Mouse (Mus musculus): ENCODE results near the gene E2f8. TPM values are rescaled to one million over a fixed set of nuclear protein-coding genes. Genes with fewer than 3 reads are reported as not detected.
A peak's percentile ranks its signal among the peaks of the same experiment; 100 is the strongest.

Gene E2f8
- polyA plus RNA-seq, 2 experiments from 2014 or later: 3.2 to 7.5 TPM

DNA sequence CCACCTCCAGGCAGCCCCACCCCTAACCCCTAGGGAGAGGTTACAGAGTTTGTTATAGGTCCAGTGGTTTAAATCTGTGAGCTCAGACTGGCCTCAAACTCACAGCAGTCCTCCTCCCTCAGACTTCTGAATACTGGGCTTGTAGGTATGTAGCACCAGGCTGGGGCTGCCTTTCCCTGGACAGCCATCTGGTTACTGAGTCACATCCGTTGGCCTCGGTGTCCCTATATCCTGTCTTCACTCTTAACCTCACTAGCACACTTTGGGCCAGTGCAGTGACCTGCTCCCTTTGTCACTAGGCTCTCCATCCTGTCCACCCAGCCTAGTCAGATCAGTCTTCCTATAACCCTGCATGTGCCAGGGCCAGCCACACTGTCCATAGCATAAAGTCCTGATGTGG lies 7.4 kb upstream of the E2f8 start:
- no peak for ATAC-seq

DNA sequence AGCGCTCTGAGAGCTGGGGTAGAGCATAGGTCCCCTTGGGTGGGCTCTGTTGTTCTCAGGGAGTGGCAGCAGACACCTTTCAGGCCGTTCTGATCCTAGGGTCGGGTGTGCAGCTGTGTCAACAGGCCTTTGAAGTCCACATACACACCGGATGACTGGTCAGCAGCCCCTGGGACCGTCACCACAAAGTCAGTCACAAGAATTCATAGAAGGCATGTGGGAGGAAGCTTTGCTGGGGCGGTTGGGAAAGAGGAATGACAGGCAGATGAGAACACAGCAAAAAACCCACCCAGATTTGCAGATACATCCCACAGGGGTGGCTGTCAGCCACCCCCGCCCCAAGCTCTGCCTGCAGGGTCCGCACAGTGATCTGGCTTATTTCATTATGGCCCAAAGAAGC lies 6.6 kb upstream of the E2f8 start:
- no peak for ATAC-seq

DNA sequence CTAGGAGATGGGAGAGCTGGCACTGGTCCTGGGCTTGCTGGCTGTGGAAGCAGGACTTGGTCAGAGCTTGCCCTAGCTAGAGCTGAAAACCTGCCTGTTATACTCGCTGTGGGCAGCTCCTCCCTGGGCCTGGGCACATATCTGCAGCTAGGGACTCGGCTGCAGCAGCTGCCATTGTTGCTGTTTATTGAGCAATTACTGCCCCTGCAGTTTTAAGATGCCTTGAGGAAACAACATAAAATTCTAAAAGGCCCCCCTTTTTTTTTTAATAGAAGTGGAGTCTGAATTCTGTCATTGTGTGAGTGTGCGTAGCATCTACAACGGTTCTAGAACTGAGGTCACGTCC lies 2.8 kb upstream of the E2f8 start:
- ATAC-seq: no peak

DNA sequence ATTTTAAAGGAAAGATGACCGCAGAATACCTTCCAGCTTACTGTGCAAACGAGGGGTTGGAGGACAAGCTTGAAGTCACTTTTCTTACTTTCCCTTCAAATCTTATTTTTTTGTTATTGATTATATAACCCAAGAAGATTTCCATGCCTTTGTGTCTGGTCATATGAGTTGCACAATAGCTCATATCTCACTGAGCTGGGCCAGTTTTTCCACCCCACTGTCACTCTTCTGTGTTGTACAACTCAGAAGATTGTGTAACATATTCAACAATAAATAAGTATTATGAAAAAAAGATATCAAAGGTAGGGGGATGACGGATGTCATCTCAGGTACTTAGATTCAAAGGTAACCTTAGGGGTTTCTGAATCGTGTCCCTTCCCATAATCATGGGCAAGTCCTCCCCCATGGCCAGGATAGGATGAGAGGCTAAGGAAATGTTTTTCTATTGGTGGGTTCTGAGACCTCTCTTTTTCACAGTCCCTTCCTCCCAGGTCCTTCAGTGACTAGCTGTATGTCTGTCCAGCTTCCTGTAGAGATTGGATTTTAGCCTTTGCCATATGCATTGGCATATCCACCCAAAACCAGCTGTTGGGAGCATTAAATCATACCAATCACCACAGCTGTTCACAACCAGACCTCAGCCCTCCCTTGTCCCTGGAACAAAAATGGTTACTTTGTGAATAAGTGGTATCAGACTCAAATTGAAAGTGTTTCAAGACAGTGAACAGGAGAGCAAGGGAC lies 2.3 kb upstream of the E2f8 start:
- no peak for ATAC-seq

DNA sequence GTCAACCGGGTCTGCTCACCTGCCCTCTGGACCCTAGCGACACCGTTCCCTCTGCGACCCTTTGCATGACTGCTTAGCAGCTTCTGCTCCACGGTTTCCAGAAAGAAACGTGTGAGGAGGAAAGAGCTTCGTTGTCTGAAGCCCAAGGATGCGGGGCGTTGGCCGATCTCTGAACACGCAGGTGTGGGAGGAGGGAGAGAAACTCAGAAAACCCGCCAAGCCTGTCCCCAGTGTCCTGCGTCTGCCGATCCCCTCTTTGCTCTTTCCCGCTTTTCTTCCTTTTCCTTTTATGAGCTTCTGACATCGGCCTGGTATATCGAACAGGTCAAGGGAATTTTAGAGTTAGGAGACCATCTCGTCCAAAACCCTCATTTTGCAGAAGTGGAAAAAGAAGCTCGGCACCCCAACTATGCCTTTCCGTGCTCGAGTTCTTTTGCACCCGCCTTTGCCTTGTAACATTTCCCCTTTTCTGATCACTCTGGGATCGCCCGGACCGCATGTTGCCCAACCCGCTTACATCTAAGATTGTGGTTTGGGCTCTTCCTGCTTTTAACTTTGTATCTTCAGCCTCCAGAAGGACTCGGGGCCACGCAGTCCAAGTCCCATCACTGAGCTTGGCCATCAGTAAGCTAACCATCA lies 694 bp upstream of the E2f8 start:
- no peak for ATAC-seq

DNA sequence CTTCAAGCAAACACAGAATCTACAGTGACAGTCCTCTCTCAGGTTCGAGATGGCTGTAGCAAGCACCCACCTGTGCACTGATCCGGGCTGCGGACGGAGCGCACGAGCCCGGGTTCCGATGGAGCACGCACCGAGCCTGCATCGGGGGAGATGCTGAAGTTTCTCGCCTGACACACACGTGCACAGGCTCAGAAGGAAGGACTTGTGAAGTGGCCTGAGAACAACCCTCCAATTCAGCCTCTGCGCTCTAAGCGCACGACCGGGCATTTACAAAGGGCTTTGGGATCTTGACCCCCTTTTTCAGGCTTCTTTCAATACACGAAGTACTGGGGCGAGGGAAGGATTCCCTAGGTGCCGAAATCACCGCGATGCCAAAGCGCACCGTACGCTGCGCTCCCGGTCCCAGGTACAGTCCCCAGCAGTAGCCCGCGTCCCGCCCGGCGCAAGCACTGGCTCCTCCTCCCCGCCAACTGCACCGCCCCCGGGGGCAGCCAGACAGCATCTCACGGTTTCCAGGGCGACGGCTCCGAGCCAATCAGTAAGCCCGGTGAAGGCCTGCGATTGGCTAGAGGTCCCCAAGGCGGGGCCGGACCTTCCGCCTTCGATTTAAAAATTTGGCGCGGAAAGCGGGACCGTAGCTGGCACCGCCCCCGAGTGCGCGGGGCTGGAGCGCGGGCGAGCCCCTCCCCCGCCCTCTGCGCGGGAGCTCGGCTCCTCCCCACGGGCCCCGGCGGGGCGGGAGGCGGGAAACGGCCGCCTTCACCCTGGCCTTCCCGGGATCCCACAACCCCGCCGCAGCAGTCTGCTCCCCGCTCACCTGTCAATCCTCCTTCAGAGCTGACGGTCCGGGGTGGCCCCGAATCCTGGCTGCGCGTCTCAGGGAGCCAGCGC lies 560 bp downstream of the E2f8 start:
- peak; percentile 98 for ATAC-seq

DNA sequence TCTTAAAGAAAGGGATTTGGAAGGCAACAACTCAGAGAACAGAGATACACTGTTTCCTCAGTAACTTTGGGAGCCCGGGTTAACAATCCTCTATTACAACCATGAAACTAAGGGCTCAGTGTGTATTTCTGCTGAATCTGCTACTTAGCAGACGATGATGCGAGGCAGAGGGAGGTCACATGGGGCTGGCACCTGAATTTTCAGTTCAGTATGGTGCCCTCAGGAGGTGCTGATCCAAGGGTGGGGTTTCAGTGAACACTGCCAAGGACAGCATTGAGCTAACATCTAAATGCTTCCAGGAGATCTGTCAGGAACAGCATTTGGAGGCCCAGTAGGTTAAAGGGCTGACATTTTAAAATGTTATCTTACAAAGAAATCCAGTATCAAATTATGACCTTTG lies 1.8 kb downstream of the E2f8 start:
- ATAC-seq: no peak

DNA sequence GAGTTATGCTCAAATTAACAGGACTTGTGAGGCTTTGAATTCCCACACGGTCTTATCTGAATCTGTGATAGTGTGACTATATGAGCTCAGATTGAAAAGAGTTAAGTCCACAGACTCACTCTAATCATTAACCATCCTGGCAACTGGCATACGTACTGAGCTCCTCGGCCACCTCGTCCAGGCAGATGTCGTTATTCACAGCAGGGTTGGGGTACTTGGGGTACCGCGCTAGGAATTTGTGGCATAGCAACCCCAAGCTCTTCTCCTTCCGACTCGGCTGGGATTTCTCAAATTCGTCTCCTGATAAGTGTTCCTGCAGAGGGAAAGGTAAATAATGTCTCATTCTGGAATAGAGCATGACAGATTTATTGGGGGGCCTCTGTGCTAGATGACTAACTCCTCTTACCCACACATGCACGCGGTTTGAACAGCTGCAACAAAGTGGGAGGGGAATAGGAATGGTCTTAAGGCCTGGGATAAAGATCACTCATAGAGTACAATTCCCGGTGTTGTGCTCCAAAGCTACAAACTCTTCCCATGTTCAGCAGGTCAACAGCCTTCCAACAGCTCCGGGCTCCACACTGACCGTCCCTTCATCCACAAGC lies 3.5 kb downstream of the E2f8 start:
- ATAC-seq: no peak

DNA sequence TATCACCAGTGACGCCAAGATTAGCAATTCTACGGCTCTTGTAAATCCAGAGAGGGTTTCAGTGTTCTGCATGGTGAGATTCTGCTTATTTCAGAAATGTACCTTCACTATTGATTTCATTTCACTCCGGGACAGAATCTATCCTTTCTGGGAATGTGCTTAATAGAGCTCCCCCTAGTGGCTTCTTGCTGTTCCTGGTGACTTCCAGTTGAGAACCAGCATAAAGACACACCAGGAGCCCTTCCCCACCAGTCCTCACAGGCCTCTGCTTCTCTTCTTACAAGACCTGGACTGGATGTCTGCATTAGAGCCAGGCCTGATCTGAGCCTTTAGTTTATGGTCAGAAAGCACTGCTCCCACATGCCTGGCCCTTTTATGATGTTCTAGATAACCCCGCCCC lies 4.9 kb downstream of the E2f8 start:
- ATAC-seq: no peak

DNA sequence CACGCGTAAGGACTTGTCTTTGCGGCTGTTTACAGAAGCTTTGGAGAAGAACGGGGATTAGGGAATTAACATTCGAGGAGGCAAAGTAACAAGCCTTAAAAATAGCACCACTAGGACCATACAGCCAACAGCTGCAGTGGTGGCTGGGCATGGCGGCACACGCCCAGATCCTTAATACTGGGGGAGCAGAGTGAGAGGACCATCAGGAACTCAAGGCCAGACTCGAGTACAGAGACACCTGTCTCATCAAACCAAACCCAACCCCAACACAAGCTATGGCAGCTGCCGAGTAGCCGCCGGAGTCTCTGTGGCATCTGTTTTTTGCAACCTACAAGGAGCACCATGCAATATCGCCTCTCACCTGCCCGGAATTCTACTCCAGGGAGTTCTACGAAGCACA lies 6.3 kb downstream of the E2f8 start:
- ATAC-seq: no peak

DNA sequence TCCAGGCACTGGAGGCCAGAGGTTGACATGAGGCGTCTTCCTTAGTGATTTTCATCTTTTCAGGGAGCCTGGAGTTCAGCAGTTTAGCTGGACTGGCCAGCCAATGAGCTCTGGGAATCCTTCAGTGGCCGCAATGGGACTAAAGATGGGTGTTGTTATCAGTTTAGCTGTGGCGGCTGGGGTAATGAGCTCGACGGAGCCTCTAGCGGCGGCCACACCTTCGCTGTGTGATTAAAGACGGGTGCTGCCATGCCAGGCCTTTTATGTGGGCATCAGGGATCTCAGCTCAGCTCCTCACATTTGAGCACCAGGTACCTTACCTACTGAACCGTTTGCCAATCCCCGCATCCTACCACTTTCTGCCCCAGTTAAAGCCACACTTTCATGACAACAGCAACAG lies 10.1 kb downstream of the E2f8 start:
- no peak for ATAC-seq

DNA sequence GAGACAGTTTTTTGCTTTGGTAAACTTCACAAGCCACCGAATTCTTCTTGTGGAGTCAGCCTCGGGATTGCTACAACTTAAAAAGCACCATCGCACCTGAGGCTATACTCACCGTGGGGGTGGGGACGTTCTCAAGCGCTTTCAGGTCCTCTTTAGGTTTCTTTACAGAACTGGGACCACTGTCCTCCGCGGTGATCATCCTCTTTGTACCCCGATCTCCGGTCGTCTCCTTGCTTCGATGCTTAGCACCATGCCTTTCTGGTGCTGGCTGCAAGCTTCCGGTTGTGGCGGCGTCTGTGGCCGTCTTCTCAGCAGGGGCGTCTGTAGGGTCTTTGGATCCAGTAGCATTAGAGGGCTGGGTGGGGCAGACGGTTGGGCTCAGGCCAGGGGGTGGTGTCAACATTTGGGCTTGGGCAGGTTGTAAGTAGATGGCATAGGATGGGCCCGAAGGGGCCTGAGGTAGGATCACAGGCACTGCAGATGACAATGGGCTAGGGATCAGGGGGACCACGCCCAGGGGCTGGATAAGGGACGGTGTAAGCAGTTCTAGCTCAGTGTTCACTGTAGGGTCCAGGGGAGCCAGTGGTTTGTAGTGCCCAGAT lies 10.7 kb downstream of the E2f8 start:
- no peak for ATAC-seq

DNA sequence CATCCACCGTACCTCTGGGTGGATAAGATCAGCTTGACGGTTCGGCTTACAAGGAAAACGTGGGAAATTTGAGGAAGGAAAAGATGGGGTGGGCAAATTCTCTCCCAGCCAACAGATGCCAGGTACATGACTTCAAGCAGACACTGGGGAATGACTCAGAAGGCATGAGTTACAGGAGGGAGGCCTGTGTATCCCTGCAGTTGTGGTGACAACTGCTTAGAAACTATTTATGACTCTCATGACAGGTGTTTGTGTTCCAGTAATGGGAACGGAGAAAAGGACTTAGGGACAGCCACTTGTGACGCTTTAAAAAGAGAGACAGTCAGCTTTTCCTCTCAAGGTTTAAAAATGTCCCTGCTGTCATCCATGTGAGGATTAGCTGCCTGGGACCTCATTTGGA lies 11.3 kb downstream of the E2f8 start:
- ATAC-seq: no peak

DNA sequence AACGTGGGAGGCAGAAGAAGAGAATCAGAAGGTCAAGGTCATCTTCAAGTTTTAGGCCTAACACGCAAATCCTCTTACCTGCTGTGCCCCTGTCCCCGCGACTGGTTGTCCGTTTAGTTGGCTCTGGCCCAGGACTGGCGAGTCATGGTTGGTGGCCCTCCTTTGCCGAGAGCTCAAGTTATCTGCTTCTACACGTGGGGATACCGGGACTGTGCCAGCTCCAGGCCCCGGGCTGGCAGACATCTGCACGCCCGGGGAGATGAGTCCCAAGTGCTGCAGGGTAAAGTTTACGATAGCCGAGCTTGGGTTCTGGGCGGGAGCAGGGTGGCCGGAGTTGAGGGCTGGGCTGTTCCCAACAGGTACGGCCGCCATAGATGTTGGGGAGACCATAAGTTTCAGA lies 13.8 kb downstream of the E2f8 start:
- ATAC-seq: no peak

DNA sequence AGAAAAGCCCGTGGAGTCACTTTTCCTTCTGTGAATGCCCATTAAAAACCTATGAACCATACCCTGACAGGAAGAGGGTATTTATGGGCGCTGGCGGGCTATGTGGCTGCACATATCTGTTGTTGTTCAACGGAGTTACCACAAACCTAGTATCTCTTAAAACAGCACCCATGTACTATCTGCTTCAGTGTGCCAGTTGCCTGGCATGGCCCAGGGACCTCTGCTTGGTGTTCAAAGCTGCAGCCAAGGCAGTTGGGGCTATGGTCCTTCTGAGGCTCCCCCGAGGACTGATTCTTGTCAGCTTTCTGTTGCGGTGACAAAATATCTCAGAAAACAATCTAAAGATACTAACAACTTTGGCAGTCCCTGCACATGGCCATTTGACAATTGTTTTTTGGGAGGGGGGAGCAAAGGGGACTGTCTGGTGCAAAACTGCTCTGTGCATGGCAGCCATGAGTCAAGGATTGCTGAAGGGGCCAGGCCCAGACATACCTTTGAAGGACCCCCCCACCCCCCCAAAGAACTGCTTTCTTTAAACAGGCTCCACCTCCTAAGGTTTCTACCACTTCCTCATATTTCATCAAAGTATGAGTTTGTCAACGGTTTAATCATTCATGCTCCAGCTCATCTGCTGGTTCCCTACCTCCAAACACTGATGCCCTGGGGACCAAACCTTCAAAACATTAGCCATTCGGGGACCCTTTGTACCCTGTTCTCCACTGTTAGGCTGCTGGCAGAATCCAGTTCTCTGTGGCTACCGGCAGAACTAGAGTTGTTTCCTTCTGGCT lies 16.5 kb downstream of the E2f8 start:
- ATAC-seq: no peak

DNA sequence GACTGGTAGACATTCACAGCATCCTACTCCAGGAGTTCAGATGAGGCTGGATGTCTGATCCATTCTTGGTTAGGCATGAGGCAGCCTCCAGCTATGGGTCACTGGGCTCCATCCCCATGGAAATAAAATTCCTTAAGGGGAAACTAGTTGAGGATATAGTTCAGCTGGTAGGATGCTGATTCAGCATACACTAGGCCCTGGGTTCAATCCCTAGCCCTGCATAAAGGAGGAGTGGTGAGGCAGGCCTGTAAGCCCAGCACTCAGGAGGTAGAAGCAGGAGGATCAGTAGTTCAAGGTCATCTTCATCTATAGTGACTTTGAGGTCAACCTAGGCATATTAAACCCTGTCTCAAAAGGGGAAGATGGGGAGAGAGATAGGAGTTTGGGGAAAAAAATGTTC lies 17.2 kb downstream of the E2f8 start:
- no peak for ATAC-seq

DNA sequence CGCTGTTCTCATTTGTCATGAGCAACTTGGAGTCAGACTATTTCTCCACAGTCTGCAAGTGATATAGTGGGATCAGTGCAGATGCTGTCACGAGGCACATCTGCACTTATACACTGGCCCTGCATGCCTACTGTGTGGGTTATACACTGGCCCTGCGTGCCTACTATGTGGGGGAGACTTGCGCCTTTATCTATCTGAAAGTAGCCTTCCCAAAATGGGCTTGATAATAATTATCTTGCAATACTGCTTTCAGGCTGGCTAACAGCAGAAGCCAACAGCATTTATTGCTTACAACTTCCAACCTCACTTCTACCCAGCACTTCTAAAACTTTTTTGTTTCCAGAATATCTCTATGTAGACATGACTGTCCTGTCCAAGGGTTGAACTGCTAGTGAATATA lies 19.6 kb downstream of the E2f8 start:
- no peak for ATAC-seq

DNA sequence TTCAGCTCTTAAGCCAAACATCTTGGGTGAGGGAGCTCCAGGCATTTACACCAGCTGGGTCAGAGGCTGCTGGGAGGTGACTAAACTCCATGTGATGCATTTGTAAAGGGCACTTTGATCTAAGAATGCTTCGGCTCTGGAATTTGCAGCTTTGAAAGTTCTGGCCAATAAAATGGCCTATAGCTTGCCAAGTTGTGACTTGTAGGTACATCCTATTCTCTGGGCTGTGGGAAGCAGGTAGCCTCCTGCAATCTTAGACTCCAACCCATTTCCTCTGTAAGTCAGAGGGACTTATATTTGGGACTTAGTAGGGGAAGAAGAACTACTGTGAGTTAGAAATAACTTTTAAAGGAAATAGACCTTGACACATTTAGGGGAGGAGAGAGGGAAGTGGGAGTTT lies 20.4 kb downstream of the E2f8 start:
- ATAC-seq: no peak

DNA sequence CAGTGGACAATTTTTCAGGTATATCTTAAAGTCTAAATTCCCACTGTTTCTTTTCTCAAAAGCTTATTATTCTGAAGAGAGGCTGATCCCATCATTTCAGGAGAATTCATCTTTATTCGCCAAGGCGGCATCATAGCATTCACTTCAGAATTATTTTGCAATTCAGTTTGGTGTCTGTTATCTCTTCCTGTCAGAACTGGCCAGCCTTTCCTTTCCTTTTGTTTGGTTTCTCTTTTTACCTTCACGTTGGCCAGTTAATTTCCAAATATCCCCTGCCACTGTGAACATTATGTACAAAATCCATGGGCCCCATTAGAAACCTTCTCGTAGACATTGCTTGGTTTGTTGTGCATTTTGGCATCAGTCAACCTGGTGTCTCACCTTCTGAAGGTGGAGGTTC lies 22.0 kb downstream of the E2f8 start:
- no peak for ATAC-seq

DNA sequence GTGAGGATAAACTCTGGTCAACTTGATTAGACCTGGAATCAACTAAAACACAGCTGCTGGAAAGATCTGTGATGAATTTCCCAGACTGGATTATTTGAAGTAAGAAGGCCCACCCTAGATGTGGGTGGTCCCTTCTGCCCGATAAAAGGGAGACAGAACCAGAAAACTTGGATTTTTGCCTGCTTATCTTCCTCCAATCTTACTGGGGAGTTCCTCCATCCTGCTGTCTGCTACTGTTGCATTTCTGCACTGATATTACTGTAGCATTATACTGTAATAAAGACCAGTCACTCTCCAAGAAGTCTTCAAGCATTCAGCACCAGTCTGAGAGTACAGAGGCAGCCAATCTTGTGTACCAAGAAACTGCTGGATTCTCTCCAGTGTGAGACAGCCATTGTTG lies 23.1 kb downstream of the E2f8 start:
- ATAC-seq: no peak

DNA sequence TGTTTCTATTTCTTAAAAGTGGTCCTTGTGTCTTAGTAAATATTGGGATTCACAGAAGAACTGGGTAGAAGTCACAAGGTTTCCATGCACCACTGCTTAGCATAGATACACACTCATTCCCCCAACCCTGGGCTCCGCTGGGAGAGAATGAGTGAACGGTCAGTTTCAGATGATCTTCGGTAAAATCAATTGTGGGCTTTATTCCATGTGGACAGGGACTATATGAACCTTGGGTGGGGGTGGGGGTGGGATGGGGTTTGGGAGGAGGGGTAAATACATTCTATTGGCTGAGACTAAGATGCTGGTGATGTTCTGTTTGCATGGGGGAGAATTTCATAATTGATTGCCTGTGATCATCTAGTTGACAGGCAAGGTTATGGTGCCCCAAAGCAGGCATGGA lies 25.9 kb downstream of the E2f8 start:
- ATAC-seq: no peak

DNA sequence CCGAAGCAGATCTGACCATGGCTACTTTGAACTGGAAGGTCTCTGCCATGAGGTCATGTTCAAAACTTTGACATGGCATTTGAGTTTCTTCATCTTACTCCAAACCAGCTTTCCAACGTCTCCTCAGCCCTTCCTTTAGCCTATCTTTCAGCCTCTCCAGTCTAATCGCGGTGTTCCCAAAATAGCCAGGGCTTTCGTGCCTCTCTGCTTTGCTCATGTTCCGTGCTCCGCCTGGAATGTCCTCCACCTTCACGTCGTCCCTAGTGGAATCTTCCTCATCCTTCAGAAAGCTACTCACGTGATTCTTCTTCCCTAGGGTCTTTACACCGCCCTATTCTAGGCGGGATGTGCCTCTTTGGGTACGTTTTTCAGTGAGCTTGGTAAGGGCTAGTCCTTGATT lies 27.9 kb downstream of the E2f8 start:
- ATAC-seq: no peak
